ENCODE assay signal across 8 mouse cellular contexts in the genomic region with DNA sequence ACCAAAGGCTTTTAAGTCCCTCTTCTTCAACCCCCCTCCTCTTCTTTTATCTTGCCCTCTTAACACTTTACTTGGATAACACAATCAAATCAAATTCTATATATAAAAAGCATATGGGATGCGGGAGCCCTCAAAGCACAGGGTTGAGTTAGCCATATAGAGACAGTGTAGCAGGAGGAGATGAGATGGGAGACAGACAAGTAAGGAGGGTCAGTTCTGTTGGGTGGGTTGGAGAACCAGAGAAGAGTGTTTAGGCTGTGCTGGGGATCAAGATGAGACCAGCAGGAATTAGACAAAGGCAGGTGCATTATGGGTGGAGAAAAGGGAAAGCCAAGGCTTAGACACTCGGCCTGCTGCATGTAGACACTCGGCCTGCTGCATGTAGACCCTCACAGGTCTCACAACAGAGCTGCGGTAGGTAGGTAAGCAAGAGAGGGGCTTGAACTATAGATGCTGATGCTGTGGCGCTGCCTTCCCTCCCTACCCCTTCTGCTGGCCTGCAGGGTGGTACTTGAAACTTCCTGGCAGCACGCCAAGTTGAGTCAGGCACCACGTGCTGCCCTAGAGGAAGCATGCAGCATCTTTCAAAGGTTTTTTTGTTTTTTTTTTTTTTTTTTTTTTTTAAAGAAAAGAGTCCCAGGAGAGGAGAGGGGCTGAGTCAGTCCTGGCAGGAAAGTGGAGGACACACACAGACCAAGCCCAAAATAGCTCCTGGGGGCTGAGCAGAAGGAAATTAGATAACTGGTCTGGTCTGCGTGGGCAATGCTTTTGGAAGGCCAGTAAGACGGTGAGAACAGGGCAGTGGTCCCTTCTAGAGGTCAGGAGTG.
A peak's percentile ranks its signal among the peaks of the same experiment; 100 is the strongest.
DNase-seq lines count a peak whose midpoint lies in the region; ATAC-seq lines count a peak whose summit lies in the region.

No protein-coding gene starts in this region.

- peak overlapping the region; percentile 11; the same call in 1 of the 2 replicates for H3K9ac ChIP-seq in midbrain, embryonic 15.5 days

- H3K4me3 ChIP-seq in midbrain, embryonic 15.5 days, result no peak overlapping the region

- peaks cover 25% of the 10 kb centered on the region for H3K4me1 ChIP-seq in midbrain, embryonic 15.5 days

- H3K27ac ChIP-seq in midbrain, embryonic 15.5 days, result peak overlapping the region; percentile 70

- no peaks in the 10 kb centered on the region for H3K9me3 ChIP-seq in midbrain, embryonic 15.5 days

- peak; percentile 36 to 48 for DNase-seq in layer of hippocampus, postnatal 14 days (ENCODE audit: low spot score in 2 of 2)
- DNase-seq in layer of hippocampus, adult 18-20 months (ENCODE audit: low spot score in 2 of 2), result no peak
- peak; percentile 73 for DNase-seq in adrenal gland, adult 2 months
- DNase-seq in heart, postnatal 10 days, result peak; percentile 63 to 74
- DNase-seq in layer of hippocampus, postnatal 25 days (ENCODE audit: extremely low spot score in 1 of 2, low spot score in 1 of 2), result peak; percentile 21 to 51
- DNase-seq in testis, postnatal 14 days (ENCODE audit: low spot score), result peak; percentile 19

- ATAC-seq in erythroid progenitor cell, adult 5-6 weeks (replicated peaks; ENCODE audit: low FRiP score, poor library complexity, severe bottlenecking), result peak; percentile 17; the same call in 1 of the 2 replicates
- peak; percentile 83 for ATAC-seq in midbrain, embryonic 15.5 days (replicated peaks)

- 0 out of 2 replicates have a peak, but pooled peaks cover 2% of the 10 kb centered on the region for H3K27me3 ChIP-seq in midbrain, embryonic 15.5 days (replicated peaks)

- H3K36me3 ChIP-seq in midbrain, embryonic 15.5 days (replicated peaks), result no peaks in the 10 kb centered on the region

- intact Hi-C loops in heart, postnatal 10 days (cut with DNase I), result no loop called here

- 25% methylated on average over 9 of the region's 9 CpGs for WGBS in midbrain, embryonic 15.5 days

- no peak overlapping the region for H3K4me2 ChIP-seq in midbrain, embryonic 15.5 days

Comparison
In these comparisons a context has a peak if more than half of its experiments do, and no peak if none do; other contexts are left out.
1. DNase-seq: peak in layer of hippocampus, postnatal 14 days (2 of 2), adrenal gland, adult 2 months (single experiment), heart, postnatal 10 days (2 of 2), layer of hippocampus, postnatal 25 days (2 of 2) and testis, postnatal 14 days (single experiment); none in layer of hippocampus, adult 18-20 months (0 of 2).